Mouse (Mus musculus): ENCODE data around the gene Olfr857. TPM values are rescaled to one million over a fixed set of nuclear protein-coding genes. Genes with fewer than 3 reads are reported as not detected.
"Not testable (repeated sequence)": the region's sequence is repeated elsewhere in the genome, so short reads cannot be mapped to it uniquely, and the experiment has no call there.

Gene Olfr857
- not detected in 2 replicates for polyA plus RNA-seq (2016; fragmentation: Nextera tagmentation; extraction: Ambion mirVana)

DNA sequence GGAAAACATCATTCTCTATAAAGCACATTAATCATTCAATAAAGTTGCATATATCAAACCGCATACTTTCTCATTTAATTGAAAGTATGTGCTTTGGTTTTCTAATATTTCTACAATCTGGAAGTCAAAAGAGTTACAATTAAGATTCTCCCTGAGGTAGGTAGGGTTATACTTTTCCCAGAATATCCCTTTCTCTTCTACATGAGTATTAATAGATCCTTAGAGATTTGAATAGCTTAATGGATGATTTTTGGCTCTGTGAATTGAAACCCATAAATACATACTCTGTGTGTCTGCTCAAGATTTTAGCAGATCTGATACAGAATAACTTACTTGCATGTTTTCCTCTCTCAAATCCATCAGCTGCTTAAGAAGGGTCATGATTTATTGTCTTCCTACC lies at the start of gene Olfr857:
Olfr857 (plus strand) TSS at position 301 of the 400 bp plus-strand sequence.
- H3K36me3 ChIP-seq = no peaks in the 10 kb centered on the region
- H3K9me3 ChIP-seq = no peaks in the 10 kb centered on the region
- H3K4me3 ChIP-seq = no peak within 1 kb of the TSS
- 90% methylated on average over 1 of the region's 1 CpGs for WGBS
- no peak within 1 kb of the TSS for H3K27ac ChIP-seq
- no peak within 1 kb of the TSS for H3K4me2 ChIP-seq (replicated peaks)
- no peak for ATAC-seq (ENCODE audit: insufficient number of reproducible peaks, insufficient read depth, low FRiP score, low TSS enrichment)
- H3K9ac ChIP-seq = no peak within 1 kb of the TSS
- H3K4me1 ChIP-seq = no peaks in the 10 kb centered on the region
- H3K27me3 ChIP-seq = no peaks in the 10 kb centered on the region

DNA sequence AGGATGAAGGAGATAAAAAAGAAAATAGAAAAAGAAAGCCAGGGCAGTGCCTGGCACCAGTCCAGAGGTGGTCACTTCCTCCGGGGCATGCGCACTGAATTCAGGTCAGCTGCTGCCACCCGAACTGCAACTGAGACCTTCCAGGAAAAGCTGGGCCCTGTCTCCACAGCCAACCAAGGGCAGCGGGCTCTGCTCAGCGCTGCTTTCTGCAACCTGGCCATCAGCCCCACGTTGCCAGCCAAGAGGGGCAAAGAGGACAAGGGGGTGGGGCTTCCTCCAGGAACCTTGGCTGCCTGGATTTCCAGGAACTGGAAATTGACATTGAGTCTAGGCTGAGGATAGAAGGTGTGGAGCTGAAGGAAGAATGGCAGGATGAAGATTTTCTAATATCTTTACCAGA lies 19.0 kb upstream of the Olfr857 start:
- ATAC-seq (ENCODE audit: insufficient number of reproducible peaks, insufficient read depth, low FRiP score, low TSS enrichment) = no peak
- Histone ChIP-seq H3K9me3 (no peaks in the 10 kb centered on the region), H3K27me3 (no peaks in the 10 kb centered on the region), H3K4me1 (no peaks in the 10 kb centered on the region), H3K9ac (no peak overlapping the region), H3K4me3 (no peak overlapping the region), H3K36me3 (no peaks in the 10 kb centered on the region), H3K27ac (no peak overlapping the region), H3K4me2 (replicated peaks) (no peak overlapping the region)
- WGBS = 86% methylated on average over 6 of the region's 6 CpGs

DNA sequence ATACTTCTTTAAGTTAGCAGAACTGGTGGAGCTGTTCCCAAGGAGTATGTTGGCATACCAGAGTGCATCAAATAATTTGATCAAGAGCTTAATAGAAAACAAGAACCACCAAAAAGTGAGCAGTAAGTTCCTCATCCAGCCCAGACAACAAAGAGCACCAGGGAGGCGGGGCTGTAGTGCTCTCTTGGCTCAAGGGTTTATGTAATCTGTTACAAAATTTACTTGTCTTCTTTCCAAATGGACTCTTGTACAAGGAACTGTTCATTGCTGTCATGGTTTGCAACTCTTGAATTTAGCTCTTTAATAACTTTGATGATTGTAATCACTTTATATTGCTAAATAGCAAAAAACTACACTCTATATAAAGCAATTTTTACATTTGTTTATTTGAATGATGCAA lies 17.8 kb upstream of the Olfr857 start:
- H3K4me1 ChIP-seq = no peaks in the 10 kb centered on the region
- WGBS = 74% methylated on average over 1 of the region's 1 CpGs
- H3K27me3 ChIP-seq = no peaks in the 10 kb centered on the region
- no peak overlapping the region for H3K4me2 ChIP-seq (replicated peaks)
- H3K36me3 ChIP-seq = no peaks in the 10 kb centered on the region
- no peak for ATAC-seq (ENCODE audit: insufficient number of reproducible peaks, insufficient read depth, low FRiP score, low TSS enrichment)
- no peak overlapping the region for H3K27ac ChIP-seq
- no peak overlapping the region for H3K9ac ChIP-seq
- H3K4me3 ChIP-seq = no peak overlapping the region
- H3K9me3 ChIP-seq = no peaks in the 10 kb centered on the region

DNA sequence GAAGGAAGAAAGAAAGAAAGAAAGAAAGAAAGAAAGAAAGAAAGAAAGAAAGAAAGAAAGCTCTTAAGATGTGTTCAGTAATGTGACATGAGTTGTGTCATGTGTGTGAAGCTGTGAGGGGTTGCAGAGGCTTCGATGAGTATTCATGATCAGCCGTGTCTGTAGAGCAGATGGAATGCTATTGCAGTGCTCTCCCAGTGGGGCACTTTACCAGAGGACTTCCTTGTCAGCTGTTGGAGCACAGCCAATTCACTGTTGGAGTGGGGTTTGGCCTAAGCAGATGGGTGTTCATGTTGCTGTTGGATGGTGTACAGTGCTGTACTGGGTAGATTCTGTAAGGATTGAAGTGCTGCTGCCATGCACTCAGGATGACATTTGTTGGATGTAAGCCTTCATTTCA lies 16.8 kb upstream of the Olfr857 start:
- no peaks in the 10 kb centered on the region for H3K36me3 ChIP-seq
- 75% methylated on average over 2 of the region's 2 CpGs for WGBS
- no peak overlapping the region for H3K4me3 ChIP-seq
- no peak overlapping the region for H3K9ac ChIP-seq
- H3K27ac ChIP-seq = no peak overlapping the region
- no peaks in the 10 kb centered on the region for H3K27me3 ChIP-seq
- H3K4me2 ChIP-seq (replicated peaks) = no peak overlapping the region
- ATAC-seq (ENCODE audit: insufficient number of reproducible peaks, insufficient read depth, low FRiP score, low TSS enrichment) = no peak
- H3K4me1 ChIP-seq = no peaks in the 10 kb centered on the region
- no peaks in the 10 kb centered on the region for H3K9me3 ChIP-seq

DNA sequence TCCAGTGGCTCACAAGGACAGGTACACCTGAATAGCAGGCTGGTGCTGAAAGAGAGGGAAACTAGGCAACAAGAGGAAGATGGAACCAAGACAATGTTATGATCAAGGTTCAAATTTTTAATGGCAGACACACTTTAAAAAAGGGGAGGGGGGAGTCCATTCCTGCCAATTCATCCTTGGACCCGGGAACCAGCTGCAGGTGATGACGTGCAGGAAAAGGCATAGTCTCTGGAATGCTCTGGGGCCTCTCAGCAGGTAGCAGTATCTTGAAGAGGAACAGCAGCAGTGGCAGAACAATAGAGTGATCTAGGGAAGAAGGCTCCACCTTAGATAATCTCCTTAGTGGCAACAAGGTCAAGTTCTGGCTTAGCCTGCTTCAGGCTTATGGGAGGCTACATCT lies 14.9 kb upstream of the Olfr857 start:
- H3K4me2 ChIP-seq (replicated peaks); H3K27me3 ChIP-seq; H3K9ac ChIP-seq; ATAC-seq (ENCODE audit: insufficient number of reproducible peaks, insufficient read depth, low FRiP score, low TSS enrichment); H3K4me3 ChIP-seq; H3K4me1 ChIP-seq; H3K36me3 ChIP-seq; H3K27ac ChIP-seq; H3K9me3 ChIP-seq: not testable (repeated sequence)
- WGBS = 43% methylated on average over 2 of the region's 2 CpGs

DNA sequence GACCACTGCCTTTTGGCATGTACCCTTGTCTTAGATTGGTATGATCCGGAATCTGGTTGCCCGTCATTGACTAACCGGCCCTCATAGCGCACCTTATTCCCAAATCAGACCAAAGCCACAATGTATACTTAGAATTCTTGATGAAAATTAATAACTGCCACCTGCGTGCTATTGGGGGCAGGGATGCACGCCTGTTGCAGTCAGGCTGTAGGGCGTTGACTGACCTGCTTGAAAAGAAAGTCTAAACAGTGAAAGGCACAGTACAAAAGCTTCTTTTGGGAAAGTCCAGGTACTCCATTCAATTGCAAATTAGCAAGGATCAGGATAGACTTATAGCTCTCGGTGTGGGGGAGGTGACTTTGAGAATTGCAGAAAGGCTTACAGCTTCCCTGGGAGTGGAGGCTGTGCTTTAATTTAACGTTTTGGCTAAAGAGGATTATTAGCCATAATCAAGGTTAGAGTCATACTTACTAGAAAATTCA lies 14.3 kb upstream of the Olfr857 start:
- ATAC-seq (ENCODE audit: insufficient number of reproducible peaks, insufficient read depth, low FRiP score, low TSS enrichment); H3K9me3 ChIP-seq; H3K36me3 ChIP-seq; H3K27me3 ChIP-seq; H3K27ac ChIP-seq; H3K4me2 ChIP-seq (replicated peaks); H3K4me3 ChIP-seq; H3K9ac ChIP-seq; H3K4me1 ChIP-seq: not testable (repeated sequence)
- WGBS = 72% methylated on average over 9 of the region's 9 CpGs

DNA sequence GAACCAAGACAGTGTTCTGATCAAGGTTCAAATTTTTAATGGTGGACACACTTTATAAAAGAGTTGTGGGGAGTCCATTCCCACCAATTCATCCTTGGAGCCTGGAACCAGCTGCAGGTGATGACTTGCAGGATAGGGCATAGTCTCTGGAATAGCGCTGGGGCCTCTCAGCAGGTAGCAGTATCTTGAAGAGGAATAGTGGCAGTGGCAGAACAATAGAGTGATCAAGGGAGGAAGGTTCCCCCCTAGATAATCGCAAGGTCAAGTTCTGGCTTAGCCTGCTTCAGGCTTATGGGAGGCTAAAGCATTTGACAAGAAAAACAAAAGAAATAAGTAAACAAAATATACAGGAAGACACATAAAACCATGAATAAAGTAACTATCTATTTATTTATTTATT lies 4.7 kb upstream of the Olfr857 start:
- not testable (repeated sequence) for H3K9ac ChIP-seq; H3K36me3 ChIP-seq; H3K4me1 ChIP-seq; H3K9me3 ChIP-seq; ATAC-seq (ENCODE audit: insufficient number of reproducible peaks, insufficient read depth, low FRiP score, low TSS enrichment); H3K27me3 ChIP-seq; H3K4me3 ChIP-seq; H3K4me2 ChIP-seq (replicated peaks); H3K27ac ChIP-seq
- 63% methylated on average over 2 of the region's 2 CpGs for WGBS

Other genes starting within 250 kb of the Olfr857 start
- not detected in 2 replicates for gene Olfr850, start 231.2 kb upstream of the Olfr857 start, polyA plus RNA-seq (2016; fragmentation: Nextera tagmentation; extraction: Ambion mirVana)
- gene Olfr851, start 216.1 kb upstream of the Olfr857 start, polyA plus RNA-seq (2016; fragmentation: Nextera tagmentation; extraction: Ambion mirVana) = not detected in 2 replicates
- not detected in 2 replicates for gene Olfr853, start 168.4 kb upstream of the Olfr857 start, polyA plus RNA-seq (2016; fragmentation: Nextera tagmentation; extraction: Ambion mirVana)
- gene Olfr854, start 142.1 kb upstream of the Olfr857 start, polyA plus RNA-seq (2016; fragmentation: Nextera tagmentation; extraction: Ambion mirVana) = not detected in 2 replicates
- gene Olfr855, start 126.8 kb upstream of the Olfr857 start, polyA plus RNA-seq (2016; fragmentation: Nextera tagmentation; extraction: Ambion mirVana) = not detected in 2 replicates
- gene Zfp317, start 87.3 kb upstream of the Olfr857 start, polyA plus RNA-seq (2016; fragmentation: Nextera tagmentation; extraction: Ambion mirVana) = 37.0 and 38.1 TPM in 2 replicates
- gene Olfr58, start 70.8 kb downstream of the Olfr857 start, polyA plus RNA-seq (2016; fragmentation: Nextera tagmentation; extraction: Ambion mirVana) = not detected in 2 replicates
- not detected in 2 replicates for gene Olfr859, start 95.5 kb downstream of the Olfr857 start, polyA plus RNA-seq (2016; fragmentation: Nextera tagmentation; extraction: Ambion mirVana)
- not detected in 2 replicates for gene Olfr860, start 140.3 kb downstream of the Olfr857 start, polyA plus RNA-seq (2016; fragmentation: Nextera tagmentation; extraction: Ambion mirVana)
- not detected in 2 replicates for gene Olfr862, start 178.6 kb downstream of the Olfr857 start, polyA plus RNA-seq (2016; fragmentation: Nextera tagmentation; extraction: Ambion mirVana)
- 0.15 and 0.24 TPM in 2 replicates for gene Olfr77, start 207.4 kb downstream of the Olfr857 start, polyA plus RNA-seq (2016; fragmentation: Nextera tagmentation; extraction: Ambion mirVana)

Measured in embryonic facial prominence, embryonic 12.5 days (tissue).